Mouse (Mus musculus) lung, adult 18-20 months (tissue): ENCODE data around the gene Mob1a.
"Not testable (repeated sequence)": the region's sequence is repeated elsewhere in the genome, so short reads cannot be mapped to it uniquely, and the experiment has no call there.

ENCODE experiments used
- DNase-seq, 2 experiments: peaks; one replicate each; pipeline ENCODE4 v3.0.0; 2022; ENCODE audit warnings: mixed read lengths in 2 of 2

The Mob1a gene

GRCm38 (mm10) chr6:83345285-83345684 lies 19.5 kb downstream of the Mob1a start:
- not testable (repeated sequence) for DNase-seq

GRCm38 (mm10) chr6:83347916-83348315 lies 22.1 kb downstream of the Mob1a start:
- no peak for DNase-seq

GRCm38 (mm10) chr6:83348873-83349272 lies 23.1 kb downstream of the Mob1a start, which contains the start of gene Bola3:
Bola3 (plus strand) TSS chr6:83349147.
- DNase-seq, result no peak

GRCm38 (mm10) chr6:83349274-83349958 lies 23.6 kb downstream of the Mob1a start:
- peak; percentile 88 to 91 for DNase-seq

GRCm38 (mm10) chr6:83350172-83350571 lies 24.4 kb downstream of the Mob1a start:
- DNase-seq, result no peak

- no peak for DNase-seq
These were observed 25.1 kb downstream of the Mob1a start for GRCm38 (mm10) chr6:83350851-83351405.

- no peak for DNase-seq
These were observed 25.8 kb downstream of the Mob1a start for GRCm38 (mm10) chr6:83351490-83352160.

GRCm38 (mm10) chr6:83352666-83353410 lies 27.0 kb downstream of the Mob1a start:
- DNase-seq, result no peak

- no peak for DNase-seq
These were observed 29.3 kb downstream of the Mob1a start for GRCm38 (mm10) chr6:83354856-83355781.

- peak; percentile 71 to 78 for DNase-seq
These were observed 30.8 kb downstream of the Mob1a start for GRCm38 (mm10) chr6:83356569-83357138.

- no peak for DNase-seq
These were observed 31.6 kb downstream of the Mob1a start for GRCm38 (mm10) chr6:83357436-83357835.

- no peak for DNase-seq
These were observed 35.9 kb downstream of the Mob1a start for GRCm38 (mm10) chr6:83361523-83362248.

GRCm38 (mm10) chr6:83363075-83363474 lies 37.3 kb downstream of the Mob1a start:
- DNase-seq, result no peak

GRCm38 (mm10) chr6:83370316-83370965 lies 44.6 kb downstream of the Mob1a start:
- no peak for DNase-seq

- DNase-seq, result no peak
These were observed 45.5 kb downstream of the Mob1a start for GRCm38 (mm10) chr6:83371350-83371749.

GRCm38 (mm10) chr6:83373704-83374300 lies 48.0 kb downstream of the Mob1a start:
- DNase-seq, result no peak

- DNase-seq, result peak in 1 of 2 experiments; percentile 14
These were observed 56.0 kb downstream of the Mob1a start for GRCm38 (mm10) chr6:83381510-83382491.

GRCm38 (mm10) chr6:83385569-83386090 lies 59.8 kb downstream of the Mob1a start:
- no peak for DNase-seq
